Mouse (Mus musculus) hindbrain, embryonic 11.5 days (tissue): Measurements from ENCODE around the gene Prap1. TPM values are rescaled to one million over a fixed set of nuclear protein-coding genes. Genes with fewer than 3 reads are reported as not detected.
A peak's percentile ranks its signal among the peaks of the same experiment; 100 is the strongest.

Experiments
- ATAC-seq: fragments of 200-750 bp; cut with Nextera tagmentation; 2 replicates; pipeline ENCODE4 v1.8.0; 2017; ENCODE audit warnings: mild to moderate bottlenecking, moderate TSS enrichment, moderate library complexity; ENCODE audit not compliant: low FRiP score
- DNase-seq: peaks from one replicate; pipeline ENCODE4 v3.0.0-alpha.2; 2015; ENCODE audit warnings: low spot score
- H3K27ac ChIP-seq: fragments of 300-500 bp; sonication (generic); 2 replicates; pipeline ENCODE4 v1.5.1; 2014; ENCODE audit warnings: mild to moderate bottlenecking, low read depth, low read length
- H3K27me3 ChIP-seq: fragments of 300-500 bp; sonication (generic); 2 replicates; pipeline ENCODE4 v1.6.1; 2014; ENCODE audit warnings: mild to moderate bottlenecking, low read length, moderate library complexity, mixed read lengths; ENCODE audit not compliant: control insufficient read depth, insufficient read depth
- H3K36me3 ChIP-seq: fragments of 300-500 bp; sonication (generic); 2 replicates; pipeline ENCODE4 v1.6.1; 2014; ENCODE audit warnings: mild to moderate bottlenecking, low read length, moderate library complexity, mixed read lengths; ENCODE audit not compliant: control insufficient read depth, insufficient read depth
- H3K4me1 ChIP-seq: fragments of 300-500 bp; sonication (generic); replicated peaks from 2 replicates; pipeline ENCODE4 v1.6.1; 2014; ENCODE audit warnings: low read length, mixed read lengths; ENCODE audit not compliant: control insufficient read depth, insufficient read depth
- H3K4me2 ChIP-seq: fragments of 300-500 bp; sonication (generic); replicated peaks from 2 replicates; pipeline ENCODE4 v1.6.1; 2014; ENCODE audit warnings: mild to moderate bottlenecking, low read depth, low read length
- H3K4me3 ChIP-seq: fragments of 300-500 bp; sonication (generic); 2 replicates; pipeline ENCODE4 v1.5.1; 2014; ENCODE audit warnings: low read depth, low read length
- H3K9ac ChIP-seq: fragments of 300-500 bp; sonication (generic); 2 replicates; pipeline ENCODE4 v1.6.1; 2014; ENCODE audit warnings: low read depth, low read length
- H3K9me3 ChIP-seq: fragments of 300-500 bp; sonication (generic); 2 replicates; pipeline ENCODE4 v1.6.1; 2016; ENCODE audit warnings: low read length; ENCODE audit not compliant: control insufficient read depth
- WGBS: fragments of 180-500 bp; shearing (Covaris S2); extraction: QIAGEN DNeasy Blood & Tissue Kit; methylation state at CpG from one replicate; pipeline ENCODE4 v1.1.7; 2014; 5-methylcytosine and 5-hydroxymethylcytosine counted together
- polyA plus RNA-seq: library from polyadenylated mRNA; unstranded; fragments of >200 nt; fragmentation: Nextera tagmentation; extraction: Ambion mirVana; gene quantifications from 2 replicates; pipeline ENCODE4 v1.2.1, GENCODE M21; 2014

Prap1 gene
- polyA plus RNA-seq, 1 experiment from 2014 or later, result not detected

GRCm38 (mm10) chr7:140098466-140098865 lies 5.3 kb downstream of the Prap1 start:
- no peak overlapping the region for H3K9ac ChIP-seq
- ATAC-seq, result no peak
- WGBS, result 84% methylated on average over 1 of the region's 1 CpGs
- H3K4me1 ChIP-seq, result no peaks in the 10 kb centered on the region
- no peaks in the 10 kb centered on the region for H3K9me3 ChIP-seq
- no peak overlapping the region for H3K27ac ChIP-seq
- no peak overlapping the region for H3K4me3 ChIP-seq
- no peaks in the 10 kb centered on the region for H3K36me3 ChIP-seq
- DNase-seq, result no peak
- H3K4me2 ChIP-seq, result no peak overlapping the region
- no peaks in the 10 kb centered on the region for H3K27me3 ChIP-seq

GRCm38 (mm10) chr7:140101498-140101897 lies 8.3 kb downstream of the Prap1 start:
- Histone ChIP-seq H3K27me3 (no peaks in the 10 kb centered on the region), H3K4me3 (peak overlapping the region; percentile 30; the same call in 1 of the 2 replicates), H3K4me2 (peak overlapping the region; percentile 83; the same call in 1 of the 2 replicates), H3K9ac (peak overlapping the region; percentile 59; the same call in 1 of the 2 replicates), H3K4me1 (no peaks in the 10 kb centered on the region), H3K27ac (no peak overlapping the region), H3K36me3 (peaks cover 3% of the 10 kb centered on the region; the same call in 1 of the 2 replicates), H3K9me3 (no peaks in the 10 kb centered on the region)
- 73% methylated on average over 10 of the region's 10 CpGs for WGBS
- DNase-seq, result no peak
- ATAC-seq, result no peak

GRCm38 (mm10) chr7:140101993-140102860 lies 9.0 kb downstream of the Prap1 start, which contains the start of gene Fuom:
Gene Fuom (minus strand): TSS chr7:140102441.
- Histone ChIP-seq H3K27ac (no peak within 1 kb of the TSS), H3K9ac (peak within 1 kb of the TSS; percentile 59), H3K4me2 (peak within 1 kb of the TSS; percentile 83), H3K9me3 (no peaks in the 10 kb centered on the region), H3K27me3 (no peaks in the 10 kb centered on the region), H3K36me3 (peaks cover 3% of the 10 kb centered on the region; the same call in 1 of the 2 replicates), H3K4me1 (no peaks in the 10 kb centered on the region), H3K4me3 (peak within 1 kb of the TSS; percentile 30)
- ATAC-seq, result peak; percentile 91
- WGBS, result 3% methylated on average over 30 of the region's 30 CpGs
- peak; percentile 78 for DNase-seq

GRCm38 (mm10) chr7:140104009-140104408 lies 10.8 kb downstream of the Prap1 start:
- H3K27me3 ChIP-seq, result no peaks in the 10 kb centered on the region
- H3K27ac ChIP-seq, result no peak overlapping the region
- H3K36me3 ChIP-seq, result peaks cover 3% of the 10 kb centered on the region; the same call in 1 of the 2 replicates
- DNase-seq (no peak), ATAC-seq (no peak)
- H3K4me1 ChIP-seq, result no peaks in the 10 kb centered on the region
- H3K9me3 ChIP-seq, result no peaks in the 10 kb centered on the region
- no peak overlapping the region for H3K9ac ChIP-seq
- no peak overlapping the region for H3K4me2 ChIP-seq
- 84% methylated on average over 4 of the region's 4 CpGs for WGBS
- H3K4me3 ChIP-seq, result no peak overlapping the region

- H3K4me3 ChIP-seq, result no peak overlapping the region
- H3K27me3 ChIP-seq, result no peaks in the 10 kb centered on the region
- H3K4me2 ChIP-seq, result no peak overlapping the region
- H3K4me1 ChIP-seq, result no peaks in the 10 kb centered on the region
- no peaks in the 10 kb centered on the region for H3K9me3 ChIP-seq
- H3K9ac ChIP-seq, result no peak overlapping the region
- H3K36me3 ChIP-seq, result peaks cover 10% of the 10 kb centered on the region
- H3K27ac ChIP-seq, result no peak overlapping the region
- DNase-seq, result no peak
- whole genome bisulfite sequencing, result 65% methylated on average over 3 of the region's 3 CpGs
- ATAC-seq, result no peak
Observed at GRCm38 (mm10) chr7:140111943-140112342, 18.7 kb downstream of the Prap1 start.

- H3K9me3 ChIP-seq, result no peaks in the 10 kb centered on the region
- H3K4me1 ChIP-seq, result no peaks in the 10 kb centered on the region
- DNase-seq, result peak; percentile 38
- no peaks in the 10 kb centered on the region for H3K36me3 ChIP-seq
- peak within 1 kb of the TSS; percentile 76 for H3K4me2 ChIP-seq
- ATAC-seq, result peak; percentile 79
- peak within 1 kb of the TSS; percentile 61; the same call in 1 of the 2 replicates for H3K27ac ChIP-seq
- 3% methylated on average over 23 of the region's 23 CpGs for WGBS
- peak within 1 kb of the TSS; percentile 86 for H3K9ac ChIP-seq
- peak within 1 kb of the TSS; percentile 75 for H3K4me3 ChIP-seq
- no peaks in the 10 kb centered on the region for H3K27me3 ChIP-seq
Observed at GRCm38 (mm10) chr7:140115583-140116328, 22.6 kb downstream of the Prap1 start, which contains the start of gene Paox. Gene Paox (plus strand): TSS chr7:140115799.

GRCm38 (mm10) chr7:140116329-140117054 lies 23.3 kb downstream of the Prap1 start, which contains the start of gene Echs1:
Gene Echs1 (minus strand): TSS chr7:140116476.
- Histone ChIP-seq H3K27ac (peak within 1 kb of the TSS; percentile 61; the same call in 1 of the 2 replicates), H3K9me3 (no peaks in the 10 kb centered on the region), H3K4me2 (peak within 1 kb of the TSS; percentile 76), H3K36me3 (no peaks in the 10 kb centered on the region), H3K27me3 (no peaks in the 10 kb centered on the region), H3K4me1 (no peaks in the 10 kb centered on the region), H3K4me3 (peak within 1 kb of the TSS; percentile 75), H3K9ac (peak within 1 kb of the TSS; percentile 86)
- DNase-seq, result peak; percentile 85
- WGBS, result 4% methylated on average over 28 of the region's 28 CpGs
- peak; percentile 95 for ATAC-seq

GRCm38 (mm10) chr7:140120484-140120883 lies 27.3 kb downstream of the Prap1 start:
- Histone ChIP-seq H3K27me3 (no peaks in the 10 kb centered on the region), H3K4me1 (no peaks in the 10 kb centered on the region), H3K4me3 (no peak overlapping the region), H3K9ac (no peak overlapping the region), H3K36me3 (no peaks in the 10 kb centered on the region), H3K4me2 (no peak overlapping the region), H3K9me3 (no peaks in the 10 kb centered on the region), H3K27ac (no peak overlapping the region)
- WGBS, result 90% methylated on average over 2 of the region's 2 CpGs
- DNase-seq, result no peak
- ATAC-seq, result no peak
